Mouse (Mus musculus) natural killer cell, adult 2 months (primary cell): ENCODE measurements around the gene Vmn1r120.
"Not testable (repeated sequence)": the region's sequence is repeated elsewhere in the genome, so short reads cannot be mapped to it uniquely, and the experiment has no call there.

Source experiments
- DNase-seq, 2 experiments: peaks; one replicate each; pipeline ENCODE4 v3.0.0; 2022; ENCODE audit warnings: low spot score in 2 of 2

Vmn1r120 gene

GRCm38 (mm10) chr7:21053684-21054083, at the start of gene Vmn1r120:
Vmn1r120 (minus strand) TSS chr7:21053784.
- not testable (repeated sequence) for DNase-seq

- DNase-seq: not testable (repeated sequence)
These were observed 44.8 kb upstream of the Vmn1r120 start, which contains the start of gene Vmn1r121 for GRCm38 (mm10) chr7:21098413-21098812. Vmn1r121 (minus strand) TSS chr7:21098513.

GRCm38 (mm10) chr7:21012355-21012754, 41.2 kb downstream of the Vmn1r120 start, which contains the start of gene Vmn1r119:
Vmn1r119 (minus strand) TSS chr7:21012455.
- not testable (repeated sequence) for DNase-seq
